1 mouse cellular context compared by ENCODE assay signal in the genomic region with DNA sequence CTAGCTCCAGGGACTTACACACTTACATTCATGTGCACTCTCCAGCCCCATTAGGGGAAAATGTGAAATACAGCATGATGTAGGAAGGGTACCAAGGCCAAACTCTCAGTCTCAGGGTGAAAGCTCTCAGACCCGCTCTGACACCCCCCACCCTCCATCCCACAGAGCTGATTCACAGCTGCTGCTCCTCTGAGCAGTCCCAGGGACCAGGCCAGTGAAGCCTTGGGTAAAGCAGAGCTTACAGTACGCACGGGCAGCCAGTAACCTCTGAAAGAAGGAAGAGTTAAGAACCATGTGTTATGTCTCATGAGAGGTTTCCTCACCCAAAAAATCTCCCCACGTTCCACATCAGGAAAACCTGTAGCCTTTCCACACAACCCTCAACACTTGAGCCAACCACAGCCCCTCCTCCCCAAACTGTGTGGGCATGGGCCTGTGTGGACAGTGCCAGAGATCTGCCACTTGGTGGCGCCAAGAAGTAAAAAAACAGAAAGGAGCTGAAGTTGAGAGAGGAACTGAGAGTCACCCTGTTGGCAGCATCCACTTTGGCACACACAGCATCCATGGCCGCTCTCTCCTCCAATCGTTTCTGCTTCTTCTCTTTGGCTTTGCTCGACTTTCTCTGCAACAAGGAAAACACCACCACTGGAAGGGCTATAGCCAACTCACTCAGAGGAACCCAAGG.
TF ChIP-seq lines count a peak whose summit lies in the region.

No protein-coding gene starts in this region.

TF ChIP-seq in C2C12, 6 proteins besides CTCF, POLR2A, EP300 and RAD21:
- TF ChIP-seq CEBPB (IDR thresholded peaks at IDR 0.05; ENCODE audit: low read depth), result no peak
- TF ChIP-seq MYOD1 (IDR thresholded peaks at IDR 0.05; ENCODE audit: control insufficient read depth, insufficient read length, low read depth), result no peak
- TF ChIP-seq MYOG (IDR thresholded peaks at IDR 0.05; ENCODE audit: control insufficient read depth, extremely low read depth, insufficient read length), result no peak
- no peak for TF ChIP-seq MAX (IDR thresholded peaks at IDR 0.05)
- TF ChIP-seq FOSL1 (IDR thresholded peaks at IDR 0.05; ENCODE audit: insufficient read depth, low read length, poor library complexity, severe bottlenecking), result no peak
- no peak for TF ChIP-seq USF1 (IDR thresholded peaks at IDR 0.05; ENCODE audit: low read depth)
